Mouse (Mus musculus): ENCODE data around the gene 4930432K21Rik.

GRCm38 (mm10) chr8:84147769-84148530 is at the start of gene 4930432K21Rik, which contains the start of gene Cc2d1a:
- no peak for TF ChIP-seq PAX5 (IDR thresholded peaks at IDR 0.05; ENCODE audit: low read length)
- no peak for TF ChIP-seq CHD2 (IDR thresholded peaks at IDR 0.05; ENCODE audit: low read length)
- no peak for TF ChIP-seq CTCF (conservative IDR thresholded peaks at IDR 0.05 in 1 of 2, IDR thresholded peaks at IDR 0.05 in 1 of 2; ENCODE audit: low read depth in 2 of 2, low read length in 2 of 2)
- no peak for TF ChIP-seq RAD21 (IDR thresholded peaks at IDR 0.05; ENCODE audit: low read depth, low read length)
- no peak for TF ChIP-seq EP300 (IDR thresholded peaks at IDR 0.05; ENCODE audit: low read length)
